Mouse (Mus musculus) Muller cell, postnatal 12 days (primary cell): ENCODE data around the gene Hbq1b.

ENCODE experiments used
- DNase-seq: peaks from one replicate; pipeline ENCODE4 v3.0.0-alpha.2; 2015; ENCODE audit errors: inconsistent ontology term

Gene Hbq1b

GRCm38 (mm10) chr11:32299865-32300264, 13.1 kb downstream of the Hbq1b start, which contains the start of gene Hbq1a:
Gene Hbq1a (plus strand): TSS chr11:32300069.
- peak; percentile 33 for DNase-seq

- no peak for DNase-seq
Measured at GRCm38 (mm10) chr11:32300279-32301267, 13.8 kb downstream of the Hbq1b start.

GRCm38 (mm10) chr11:32301506-32301905, 14.7 kb downstream of the Hbq1b start:
- DNase-seq: no peak

GRCm38 (mm10) chr11:32302824-32303419, 16.2 kb downstream of the Hbq1b start:
- no peak for DNase-seq

- DNase-seq: no peak
Measured at GRCm38 (mm10) chr11:32303455-32303854, 16.7 kb downstream of the Hbq1b start.

- no peak for DNase-seq
Measured at GRCm38 (mm10) chr11:32307006-32307405, 20.2 kb downstream of the Hbq1b start.

- DNase-seq: no peak
Measured at GRCm38 (mm10) chr11:32309446-32309845, 22.7 kb downstream of the Hbq1b start.

- no peak for DNase-seq
Measured at GRCm38 (mm10) chr11:32309928-32310327, 23.2 kb downstream of the Hbq1b start.

- DNase-seq: no peak
Measured at GRCm38 (mm10) chr11:32316009-32316408, 29.2 kb downstream of the Hbq1b start.

GRCm38 (mm10) chr11:32320507-32321195, 33.9 kb downstream of the Hbq1b start:
- DNase-seq: peak; percentile 20

- peak; percentile 60 for DNase-seq
Measured at GRCm38 (mm10) chr11:32321196-32321565, 34.4 kb downstream of the Hbq1b start.

- DNase-seq: peak; percentile 92
Measured at GRCm38 (mm10) chr11:32324609-32325008, 37.8 kb downstream of the Hbq1b start.

GRCm38 (mm10) chr11:32331075-32331474, 44.3 kb downstream of the Hbq1b start:
- DNase-seq: no peak

GRCm38 (mm10) chr11:32331861-32332260, 45.1 kb downstream of the Hbq1b start:
- DNase-seq: peak; percentile 84

GRCm38 (mm10) chr11:32333235-32333634, 46.5 kb downstream of the Hbq1b start:
- DNase-seq: no peak

GRCm38 (mm10) chr11:32336435-32336907, 49.7 kb downstream of the Hbq1b start:
- DNase-seq: no peak
